Mouse (Mus musculus) forebrain, embryonic 11.5 days (tissue): Measurements from ENCODE around the gene Vac14. TPM values are rescaled to one million over a fixed set of nuclear protein-coding genes. Genes with fewer than 3 reads are reported as not detected.

Source experiments
- ATAC-seq: fragments of 200-750 bp; cut with Nextera tagmentation; replicated peaks from 2 replicates; pipeline ENCODE4 v1.8.0; 2017; ENCODE audit warnings: moderate TSS enrichment; ENCODE audit not compliant: low FRiP score
- DNase-seq: peaks from one replicate; pipeline ENCODE4 v3.0.0-alpha.2; 2017; ENCODE audit warnings: low spot score
- H3K27ac ChIP-seq: fragments of 300-500 bp; sonication (generic); 2 replicates; pipeline ENCODE4 v1.5.1; 2014; ENCODE audit warnings: low read depth, low read length
- H3K27me3 ChIP-seq: fragments of 300-500 bp; sonication (generic); 2 replicates; pipeline ENCODE4 v1.6.1; 2014; ENCODE audit warnings: mild to moderate bottlenecking, low read length, mixed read lengths; ENCODE audit not compliant: control insufficient read depth, insufficient read depth
- H3K36me3 ChIP-seq: fragments of 300-500 bp; sonication (generic); 2 replicates; pipeline ENCODE4 v1.6.1; 2014; ENCODE audit warnings: mild to moderate bottlenecking, low read length, moderate library complexity, mixed read lengths; ENCODE audit not compliant: control insufficient read depth, insufficient read depth
- H3K4me1 ChIP-seq: fragments of 300-500 bp; sonication (generic); replicated peaks from 2 replicates; pipeline ENCODE4 v1.6.1; 2014; ENCODE audit warnings: low read length, mixed read lengths; ENCODE audit not compliant: control insufficient read depth, insufficient read depth
- H3K4me2 ChIP-seq: fragments of 300-500 bp; sonication (generic); 2 replicates; pipeline ENCODE4 v1.6.1; 2014; ENCODE audit warnings: low read depth, mild to moderate bottlenecking, low read length, moderate library complexity, mixed read lengths; ENCODE audit not compliant: severe bottlenecking
- H3K4me3 ChIP-seq: fragments of 300-500 bp; sonication (generic); 2 replicates; pipeline ENCODE4 v1.5.1; 2014; ENCODE audit warnings: low read depth, low read length
- H3K9ac ChIP-seq: fragments of 300-500 bp; sonication (generic); 2 replicates; pipeline ENCODE4 v1.6.1; 2014; ENCODE audit warnings: low read length
- H3K9me3 ChIP-seq: fragments of 300-500 bp; sonication (generic); 2 replicates; pipeline ENCODE4 v1.6.1; 2016; ENCODE audit warnings: low read length, mixed read lengths; ENCODE audit not compliant: control insufficient read depth
- WGBS: fragments of 180-500 bp; shearing (Covaris S2); extraction: QIAGEN DNeasy Blood & Tissue Kit; methylation state at CpG from one replicate; pipeline ENCODE4 v1.1.7; 2014; 5-methylcytosine and 5-hydroxymethylcytosine counted together
- polyA plus RNA-seq: library from polyadenylated mRNA; unstranded; fragments of >200 nt; fragmentation: Nextera tagmentation; extraction: Ambion mirVana; gene quantifications from 2 replicates; pipeline ENCODE4 v1.2.1, GENCODE M21; 2014

Vac14 gene
- 31.8 and 37.3 TPM in 2 replicates for polyA plus RNA-seq

GRCm38 (mm10) chr8:110618391-110619207, at the start of gene Vac14:
TSS of gene Vac14 (plus strand) at chr8:110618585.
- DNase-seq: peak; percentile 98
- under 1% methylated on average over 66 of the region's 67 CpGs for WGBS
- H3K27ac ChIP-seq: no peak within 1 kb of the TSS

GRCm38 (mm10) chr8:110592641-110593040, 25.7 kb upstream of the Vac14 start:
- H3K9ac ChIP-seq: no peak overlapping the region
- no peak for ATAC-seq
- H3K27me3 ChIP-seq: no peaks in the 10 kb centered on the region
- no peak overlapping the region for H3K27ac ChIP-seq
- H3K4me1 ChIP-seq: no peaks in the 10 kb centered on the region
- no peak for DNase-seq
- WGBS: 85% methylated on average over 9 of the region's 9 CpGs
- H3K4me2 ChIP-seq: no peak overlapping the region
- no peaks in the 10 kb centered on the region for H3K9me3 ChIP-seq
- H3K36me3 ChIP-seq: no peaks in the 10 kb centered on the region
- H3K4me3 ChIP-seq: no peak overlapping the region

More at GRCm38 (mm10) chr8:110618391-110619207, at the start of gene Vac14:
- H3K36me3 ChIP-seq: no peaks in the 10 kb centered on the region
- H3K27me3 ChIP-seq: no peaks in the 10 kb centered on the region; the same call in 1 of the 2 replicates
- ATAC-seq: peak; percentile 98
- peak within 1 kb of the TSS; percentile 79 for H3K9ac ChIP-seq
- peak within 1 kb of the TSS; percentile 92 for H3K4me3 ChIP-seq
- H3K4me2 ChIP-seq: peak within 1 kb of the TSS; percentile 72
- peaks cover 7% of the 10 kb centered on the region; the same call in 1 of the 2 replicates for H3K4me1 ChIP-seq
- H3K9me3 ChIP-seq: no peaks in the 10 kb centered on the region

GRCm38 (mm10) chr8:110594164-110594563, 24.2 kb upstream of the Vac14 start:
- H3K4me3 ChIP-seq: no peak overlapping the region
- no peaks in the 10 kb centered on the region for H3K36me3 ChIP-seq
- 80% methylated on average over 6 of the region's 6 CpGs for WGBS
- no peak overlapping the region for H3K4me2 ChIP-seq
- H3K9me3 ChIP-seq: no peaks in the 10 kb centered on the region
- H3K4me1 ChIP-seq: no peaks in the 10 kb centered on the region
- DNase-seq (no peak), ATAC-seq (no peak)
- no peaks in the 10 kb centered on the region for H3K27me3 ChIP-seq
- no peak overlapping the region for H3K9ac ChIP-seq
- H3K27ac ChIP-seq: no peak overlapping the region

- ATAC-seq (no peak), DNase-seq (no peak)
- Histone ChIP-seq H3K27ac (no peak overlapping the region), H3K9me3 (no peaks in the 10 kb centered on the region), H3K27me3 (no peaks in the 10 kb centered on the region), H3K4me2 (no peak overlapping the region), H3K4me3 (no peak overlapping the region), H3K36me3 (no peaks in the 10 kb centered on the region), H3K9ac (no peak overlapping the region), H3K4me1 (no peaks in the 10 kb centered on the region)
- WGBS: 0% methylated on average over 1 of the region's 1 CpGs
Observed at GRCm38 (mm10) chr8:110604556-110604955, 13.8 kb upstream of the Vac14 start.

- Histone ChIP-seq H3K27me3 (no peaks in the 10 kb centered on the region), H3K4me1 (no peaks in the 10 kb centered on the region), H3K9ac (no peak overlapping the region), H3K27ac (no peak overlapping the region), H3K4me3 (no peak overlapping the region), H3K9me3 (no peaks in the 10 kb centered on the region), H3K4me2 (no peak overlapping the region), H3K36me3 (no peaks in the 10 kb centered on the region)
- DNase-seq (no peak), ATAC-seq (no peak)
- WGBS: 56% methylated on average over 6 of the region's 6 CpGs
Observed at GRCm38 (mm10) chr8:110605401-110606015, 12.9 kb upstream of the Vac14 start.

GRCm38 (mm10) chr8:110615730-110616129, 2.7 kb upstream of the Vac14 start:
- Histone ChIP-seq H3K36me3 (no peaks in the 10 kb centered on the region), H3K4me1 (peaks cover 7% of the 10 kb centered on the region; the same call in 1 of the 2 replicates), H3K27ac (no peak overlapping the region), H3K9ac (no peak overlapping the region), H3K9me3 (no peaks in the 10 kb centered on the region), H3K27me3 (no peaks in the 10 kb centered on the region; the same call in 1 of the 2 replicates), H3K4me3 (no peak overlapping the region), H3K4me2 (no peak overlapping the region)
- no peak for ATAC-seq
- 82% methylated on average over 3 of the region's 3 CpGs for WGBS
- no peak for DNase-seq

- no peak for DNase-seq
- no peaks in the 10 kb centered on the region for H3K36me3 ChIP-seq
- peaks cover 7% of the 10 kb centered on the region; the same call in 1 of the 2 replicates for H3K4me1 ChIP-seq
- H3K27me3 ChIP-seq: no peaks in the 10 kb centered on the region; the same call in 1 of the 2 replicates
- WGBS: 20% methylated on average over 14 of the region's 14 CpGs
- H3K27ac ChIP-seq: no peak overlapping the region
- peak overlapping the region; percentile 55 for H3K9ac ChIP-seq
- H3K4me3 ChIP-seq: peak overlapping the region; percentile 92
- peak overlapping the region; percentile 66 for H3K4me2 ChIP-seq
- peak; percentile 34 for ATAC-seq
- no peaks in the 10 kb centered on the region for H3K9me3 ChIP-seq
Observed at GRCm38 (mm10) chr8:110617801-110618358, 505 bp upstream of the Vac14 start.

GRCm38 (mm10) chr8:110619208-110619574, 806 bp downstream of the Vac14 start:
- ATAC-seq: no peak
- Histone ChIP-seq H3K4me3 (peak overlapping the region; percentile 92), H3K36me3 (no peaks in the 10 kb centered on the region), H3K9ac (peak overlapping the region; percentile 79), H3K27ac (no peak overlapping the region), H3K4me2 (peak overlapping the region; percentile 72), H3K27me3 (no peaks in the 10 kb centered on the region; the same call in 1 of the 2 replicates), H3K4me1 (peaks cover 7% of the 10 kb centered on the region; the same call in 1 of the 2 replicates), H3K9me3 (no peaks in the 10 kb centered on the region)
- WGBS: 32% methylated on average over 8 of the region's 8 CpGs
- DNase-seq: no peak
